Mouse (Mus musculus): Measurements from ENCODE around the gene Gpr21. TPM values are rescaled to one million over a fixed set of nuclear protein-coding genes. Genes with fewer than 3 reads are reported as not detected.
A peak's percentile ranks its signal among the peaks of the same experiment; 100 is the strongest.

The Gpr21 gene
- total and polyA plus RNA-seq, 2 experiments from 2014 or later = 0.40 to 2.6 TPM

GRCm38 (mm10) chr2:37518561-37519285 lies 2.6 kb downstream of the Gpr21 start:
- DNase-seq (ENCODE audit: low spot score) (no peak), ATAC-seq (ENCODE audit: insufficient read depth, low read depth) (no peak)
- Histone ChIP-seq H3K4me1 (ENCODE audit: control insufficient read depth, insufficient read depth) (no peaks in the 10 kb centered on the region; the same call in 1 of the 2 replicates), H3K36me3 (replicated peaks; ENCODE audit: control insufficient read depth, insufficient read depth, low read length) (peaks cover 12% of the 10 kb centered on the region), H3K27ac (ENCODE audit: low read depth) (no peak overlapping the region), H3K4me2 (ENCODE audit: low read depth, low read length) (no peak overlapping the region), H3K9me3 (replicated peaks; ENCODE audit: control insufficient read depth, low read length) (no peaks in the 10 kb centered on the region), H3K4me3 (ENCODE audit: low read depth, low read length) (no peak overlapping the region), H3K9ac (replicated peaks; ENCODE audit: low read depth, low read length) (no peak overlapping the region), H3K27me3 (ENCODE audit: control insufficient read depth, insufficient read depth, low read length) (no peaks in the 10 kb centered on the region)
- 82% methylated on average over 4 of the region's 4 CpGs for WGBS
- TF ChIP-seq EP300 (IDR thresholded peaks at IDR 0.05; ENCODE audit: low read depth) = no peak
- TF ChIP-seq CTCF (IDR thresholded peaks at IDR 0.05; ENCODE audit: low read depth) = no peak

DNA sequence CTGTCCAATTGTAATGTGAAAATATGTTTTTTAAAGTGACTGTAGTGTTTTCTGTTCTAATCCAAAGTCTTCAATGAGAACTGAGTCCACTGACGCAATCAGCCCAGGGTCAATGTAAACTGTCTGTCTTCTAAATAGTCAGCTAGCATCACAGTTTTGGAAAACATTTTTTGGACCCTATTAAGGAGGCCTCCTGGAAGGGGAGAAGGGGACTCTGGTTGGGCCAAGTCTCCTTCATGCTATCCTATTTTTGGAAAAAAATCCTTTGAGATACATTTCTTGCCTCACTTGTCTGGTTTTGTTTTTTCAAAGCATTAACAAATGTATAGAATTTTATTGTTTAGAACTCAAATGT lies 3.1 kb downstream of the Gpr21 start:
- Histone ChIP-seq H3K4me3 (ENCODE audit: low read depth, low read length) (no peak overlapping the region), H3K36me3 (replicated peaks; ENCODE audit: control insufficient read depth, insufficient read depth, low read length) (peaks cover 12% of the 10 kb centered on the region), H3K4me2 (ENCODE audit: low read depth, low read length) (no peak overlapping the region), H3K27me3 (ENCODE audit: control insufficient read depth, insufficient read depth, low read length) (no peaks in the 10 kb centered on the region), H3K27ac (ENCODE audit: low read depth) (no peak overlapping the region), H3K9ac (replicated peaks; ENCODE audit: low read depth, low read length) (no peak overlapping the region), H3K9me3 (replicated peaks; ENCODE audit: control insufficient read depth, low read length) (no peaks in the 10 kb centered on the region), H3K4me1 (ENCODE audit: control insufficient read depth, insufficient read depth) (no peaks in the 10 kb centered on the region; the same call in 1 of the 2 replicates)
- no peak for TF ChIP-seq CTCF (IDR thresholded peaks at IDR 0.05; ENCODE audit: low read depth)
- WGBS = 93% methylated on average over 1 of the region's 1 CpGs
- ATAC-seq (ENCODE audit: insufficient read depth, low read depth) (no peak), DNase-seq (ENCODE audit: low spot score) (no peak)

GRCm38 (mm10) chr2:37527587-37527986 lies 11.5 kb downstream of the Gpr21 start:
- Histone ChIP-seq H3K27me3 (ENCODE audit: control insufficient read depth, insufficient read depth, low read length) (no peaks in the 10 kb centered on the region), H3K4me3 (ENCODE audit: low read depth, low read length) (no peak overlapping the region), H3K27ac (ENCODE audit: low read depth) (peak overlapping the region; percentile 48), H3K36me3 (replicated peaks; ENCODE audit: control insufficient read depth, insufficient read depth, low read length) (no peaks in the 10 kb centered on the region), H3K9ac (replicated peaks; ENCODE audit: low read depth, low read length) (no peak overlapping the region), H3K9me3 (replicated peaks; ENCODE audit: control insufficient read depth, low read length) (no peaks in the 10 kb centered on the region), H3K4me1 (ENCODE audit: control insufficient read depth, insufficient read depth) (peaks cover 13% of the 10 kb centered on the region), H3K4me2 (ENCODE audit: low read depth, low read length) (no peak overlapping the region)
- TF ChIP-seq CTCF (IDR thresholded peaks at IDR 0.05; ENCODE audit: low read depth) (no peak), EP300 (IDR thresholded peaks at IDR 0.05; ENCODE audit: low read depth) (no peak)
- ATAC-seq (ENCODE audit: insufficient read depth, low read depth) = peak; percentile 57; the same call in 1 of the 2 replicates
- peak; percentile 71 for DNase-seq (ENCODE audit: low spot score)

DNA sequence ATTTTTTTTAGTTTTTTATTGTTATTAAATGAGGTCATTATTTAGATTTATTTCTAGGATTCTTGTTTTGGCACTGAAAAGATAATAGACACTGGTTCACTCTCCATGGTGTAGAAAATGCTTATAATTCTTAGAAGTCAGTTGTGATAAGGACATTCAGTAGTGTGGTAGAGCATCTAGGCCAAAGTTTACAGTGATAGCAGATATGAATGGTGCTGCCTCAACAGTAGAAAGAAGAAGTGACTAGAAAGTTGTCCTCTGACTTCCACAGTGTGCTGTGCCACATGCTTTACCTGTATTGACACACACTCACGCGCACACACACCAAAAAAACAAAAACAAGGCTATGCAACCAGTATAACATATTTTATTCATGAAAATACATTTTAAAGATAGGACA lies 13.3 kb downstream of the Gpr21 start:
- no peak for DNase-seq (ENCODE audit: low spot score)
- H3K27ac ChIP-seq (ENCODE audit: low read depth) = peak overlapping the region; percentile 11; the same call in 1 of the 2 replicates
- peaks cover 13% of the 10 kb centered on the region for H3K4me1 ChIP-seq (ENCODE audit: control insufficient read depth, insufficient read depth)
- no peaks in the 10 kb centered on the region for H3K27me3 ChIP-seq (ENCODE audit: control insufficient read depth, insufficient read depth, low read length)
- ATAC-seq (ENCODE audit: insufficient read depth, low read depth) = no peak
- H3K9ac ChIP-seq (replicated peaks; ENCODE audit: low read depth, low read length) = no peak overlapping the region
- no peak for TF ChIP-seq CTCF (IDR thresholded peaks at IDR 0.05; ENCODE audit: low read depth)
- TF ChIP-seq EP300 (IDR thresholded peaks at IDR 0.05; ENCODE audit: low read depth) = no peak
- WGBS = 95% methylated on average over 2 of the region's 2 CpGs
- H3K4me3 ChIP-seq (ENCODE audit: low read depth, low read length) = no peak overlapping the region
- no peaks in the 10 kb centered on the region for H3K9me3 ChIP-seq (replicated peaks; ENCODE audit: control insufficient read depth, low read length)
- peaks cover 11% of the 10 kb centered on the region for H3K36me3 ChIP-seq (replicated peaks; ENCODE audit: control insufficient read depth, insufficient read depth, low read length)
- no peak overlapping the region for H3K4me2 ChIP-seq (ENCODE audit: low read depth, low read length)

- Histone ChIP-seq H3K4me3 (ENCODE audit: low read depth, low read length) (no peak overlapping the region), H3K4me1 (ENCODE audit: control insufficient read depth, insufficient read depth) (peaks cover 13% of the 10 kb centered on the region), H3K36me3 (replicated peaks; ENCODE audit: control insufficient read depth, insufficient read depth, low read length) (peaks cover 13% of the 10 kb centered on the region), H3K4me2 (ENCODE audit: low read depth, low read length) (no peak overlapping the region), H3K9me3 (replicated peaks; ENCODE audit: control insufficient read depth, low read length) (no peaks in the 10 kb centered on the region), H3K27ac (ENCODE audit: low read depth) (no peak overlapping the region), H3K9ac (replicated peaks; ENCODE audit: low read depth, low read length) (no peak overlapping the region), H3K27me3 (ENCODE audit: control insufficient read depth, insufficient read depth, low read length) (no peaks in the 10 kb centered on the region)
- 81% methylated on average over 1 of the region's 1 CpGs for WGBS
- TF ChIP-seq CTCF (IDR thresholded peaks at IDR 0.05; ENCODE audit: low read depth) (no peak), EP300 (IDR thresholded peaks at IDR 0.05; ENCODE audit: low read depth) (no peak)
- ATAC-seq (ENCODE audit: insufficient read depth, low read depth) = no peak
- DNase-seq (ENCODE audit: low spot score) = no peak
Observed at GRCm38 (mm10) chr2:37530766-37531165, 14.6 kb downstream of the Gpr21 start.

- no peak overlapping the region for H3K27ac ChIP-seq (ENCODE audit: low read depth)
- no peak for DNase-seq (ENCODE audit: low spot score)
- no peak overlapping the region for H3K9ac ChIP-seq (replicated peaks; ENCODE audit: low read depth, low read length)
- H3K9me3 ChIP-seq (replicated peaks; ENCODE audit: control insufficient read depth, low read length) = no peaks in the 10 kb centered on the region
- peaks cover 17% of the 10 kb centered on the region for H3K36me3 ChIP-seq (replicated peaks; ENCODE audit: control insufficient read depth, insufficient read depth, low read length)
- no peak overlapping the region for H3K4me3 ChIP-seq (ENCODE audit: low read depth, low read length)
- no peak for ATAC-seq (ENCODE audit: insufficient read depth, low read depth)
- TF ChIP-seq EP300 (IDR thresholded peaks at IDR 0.05; ENCODE audit: low read depth) = no peak
- no peak for TF ChIP-seq CTCF (IDR thresholded peaks at IDR 0.05; ENCODE audit: low read depth)
- H3K4me2 ChIP-seq (ENCODE audit: low read depth, low read length) = no peak overlapping the region
- H3K4me1 ChIP-seq (ENCODE audit: control insufficient read depth, insufficient read depth) = peaks cover 8% of the 10 kb centered on the region
- no peaks in the 10 kb centered on the region for H3K27me3 ChIP-seq (ENCODE audit: control insufficient read depth, insufficient read depth, low read length)
- WGBS = 68% methylated on average over 3 of the region's 3 CpGs
Observed at GRCm38 (mm10) chr2:37531639-37532038, 15.5 kb downstream of the Gpr21 start.
